ENCODE assay signal across 23 mouse cellular contexts in genomic region chr1:54806116-54806850, GRCm38 (mm10).
A peak's percentile ranks its signal among the peaks of the same experiment; 100 is the strongest.
DNase-seq lines count a peak whose midpoint lies in the region; ATAC-seq and TF ChIP-seq lines count a peak whose summit lies in the region.
"Had no signal": no experiment of that assay in that cellular context is flagged by ENCODE, and none has a peak within 500 bp of the region (broad histone marks: within the 10 kb centered on the region; RNA-seq: fewer than 3 reads in every experiment).

No protein-coding gene starts in this region.

- H3K27me3 ChIP-seq in midbrain, embryonic 11.5 days (ENCODE audit: control insufficient read depth, insufficient read depth, low read length), result no peaks in the 10 kb centered on the region
- no peaks in the 10 kb centered on the region for H3K27me3 ChIP-seq in midbrain, postnatal 0 days (ENCODE audit: insufficient read depth, low read length)
- H3K27me3 ChIP-seq: CH12.LX; intestine, embryonic 15.5 days had no signal

- no peak overlapping the region for H3K4me3 ChIP-seq in midbrain, embryonic 11.5 days (ENCODE audit: low read depth, low read length)
- no peak overlapping the region for H3K4me3 ChIP-seq in midbrain, postnatal 0 days (ENCODE audit: low read depth, low read length)
- H3K4me3 ChIP-seq: forebrain, embryonic 10.5 days; heart, embryonic 10.5 days; hindbrain, embryonic 10.5 days; intestine, embryonic 15.5 days had no signal

- no peaks in the 10 kb centered on the region for H3K36me3 ChIP-seq in midbrain, embryonic 11.5 days (ENCODE audit: control insufficient read depth, insufficient read depth, low read length)
- no peaks in the 10 kb centered on the region for H3K36me3 ChIP-seq in midbrain, postnatal 0 days (ENCODE audit: insufficient read depth, low read length)
- H3K36me3 ChIP-seq: forebrain, embryonic 10.5 days; heart, embryonic 10.5 days; hindbrain, embryonic 10.5 days; intestine, embryonic 15.5 days had no signal

- no peak for TF ChIP-seq CTCF in midbrain, postnatal 0 days (IDR thresholded peaks at IDR 0.05)

- H3K4me1 ChIP-seq in midbrain, embryonic 11.5 days (ENCODE audit: control insufficient read depth, insufficient read depth, low read length), result no peaks in the 10 kb centered on the region
- H3K4me1 ChIP-seq in midbrain, postnatal 0 days (ENCODE audit: insufficient read depth, low read length), result no peaks in the 10 kb centered on the region
- H3K4me1 ChIP-seq: hindbrain, embryonic 10.5 days; intestine, embryonic 15.5 days had no signal

- no peak overlapping the region for H3K27ac ChIP-seq in midbrain, embryonic 11.5 days (ENCODE audit: low read depth, low read length)
- no peak overlapping the region for H3K27ac ChIP-seq in midbrain, postnatal 0 days (ENCODE audit: low read depth, low read length)
- H3K27ac ChIP-seq: forebrain, embryonic 10.5 days; heart, embryonic 10.5 days; hindbrain, embryonic 10.5 days; hindbrain, embryonic 14.5 days; intestine, embryonic 15.5 days had no signal

- H3K9me3 ChIP-seq in midbrain, embryonic 11.5 days (ENCODE audit: control insufficient read depth, low read length), result no peaks in the 10 kb centered on the region
- no peaks in the 10 kb centered on the region for H3K9me3 ChIP-seq in midbrain, postnatal 0 days (ENCODE audit: low read length)
- H3K9me3 ChIP-seq: forebrain, embryonic 10.5 days; heart, embryonic 10.5 days; hindbrain, embryonic 10.5 days; intestine, embryonic 15.5 days had no signal

- WGBS in midbrain, embryonic 11.5 days, result 93% methylated on average over 2 of the region's 2 CpGs
- WGBS in midbrain, postnatal 0 days, result 81% methylated on average over 2 of the region's 2 CpGs

- no peak for ATAC-seq in midbrain, embryonic 11.5 days (ENCODE audit: low FRiP score)
- no peak for ATAC-seq in midbrain, postnatal 0 days (ENCODE audit: low FRiP score)
- ATAC-seq: activated CD4-positive, CD25-positive, alpha-beta regulatory T cell, adult 4 months; forebrain, embryonic 14.5 days; intestine, embryonic 15.5 days had no signal

- H3K4me2 ChIP-seq in midbrain, embryonic 11.5 days, result no peak overlapping the region
- H3K4me2 ChIP-seq in midbrain, postnatal 0 days (ENCODE audit: low read depth, low read length, poor library complexity, severe bottlenecking), result no peak overlapping the region
- H3K4me2 ChIP-seq: hindbrain, embryonic 14.5 days; intestine, embryonic 15.5 days had no signal

- peak; percentile 14 for DNase-seq in midbrain, embryonic 11.5 days (ENCODE audit: low spot score, missing footprints)
- no peak for DNase-seq in midbrain, postnatal 0 days (ENCODE audit: low spot score)
- peak; percentile 46 for DNase-seq in R1 (ENCODE audit: low read depth, low spot score)
- peak; percentile 27 for DNase-seq in fibroblast of lung, adult 2 months (ENCODE audit: low read depth)
- DNase-seq in right cerebral cortex, postnatal 25 days, result no peak
- no peak for DNase-seq in B cell, adult 2 months
- no peak for DNase-seq in testis, postnatal 10 days (ENCODE audit: low spot score)
- DNase-seq: adrenal gland, postnatal 14 days; cerebellum, adult 11-12 months; cerebellum, adult 9-10 months; cerebellum, postnatal 25 days; gastrocnemius, postnatal 36 days; heart, adult 18-20 months; heart, postnatal 10 days; kidney, adult 18-20 months had no signal

- no peak overlapping the region for H3K9ac ChIP-seq in midbrain, embryonic 11.5 days (ENCODE audit: low read length)
- no peak overlapping the region for H3K9ac ChIP-seq in midbrain, postnatal 0 days (replicated peaks; ENCODE audit: low read length, poor library complexity, severe bottlenecking)
- H3K9ac ChIP-seq: hindbrain, embryonic 14.5 days; intestine, embryonic 15.5 days had no signal

Comparison
In these comparisons a context has a peak if more than half of its experiments do, and no peak if none do; other contexts are left out.
1. DNase-seq: peak in midbrain, embryonic 11.5 days (single experiment), R1 (single experiment) and fibroblast of lung, adult 2 months (single experiment); none in midbrain, postnatal 0 days (single experiment), right cerebral cortex, postnatal 25 days (single experiment), B cell, adult 2 months (0 of 2) and testis, postnatal 10 days (single experiment).